Mouse (Mus musculus) CH12.LX (cell line): Measurements from ENCODE around the gene Hs1bp3.

Experiments
- CTCF ChIP-seq, 2 experiments: IDR thresholded peaks in 1 of 2; conservative IDR thresholded peaks in 1 of 2; 2 replicates each; pipeline ENCODE4 v1.5.1; 2011 to 2012; ENCODE audit warnings: low read depth in 2 of 2, low read length in 2 of 2, improper control_type of control experiment in 1 of 2, inconsistent platforms in 1 of 2, mild to moderate bottlenecking in 1 of 2, moderate library complexity in 1 of 2
- EP300 ChIP-seq: IDR thresholded peaks from 2 replicates; pipeline ENCODE4 v1.6.1; 2011; ENCODE audit warnings: low read length, improper control_type of control experiment
- POLR2AphosphoS2 ChIP-seq: IDR thresholded peaks from 2 replicates; pipeline ENCODE4 v1.6.1; 2011; ENCODE audit warnings: low read depth, low read length, improper control_type of control experiment
- SMC3 ChIP-seq: IDR thresholded peaks from 2 replicates; pipeline ENCODE4 v1.6.1; 2011; ENCODE audit warnings: low read depth, low read length, improper control_type of control experiment

DNA sequence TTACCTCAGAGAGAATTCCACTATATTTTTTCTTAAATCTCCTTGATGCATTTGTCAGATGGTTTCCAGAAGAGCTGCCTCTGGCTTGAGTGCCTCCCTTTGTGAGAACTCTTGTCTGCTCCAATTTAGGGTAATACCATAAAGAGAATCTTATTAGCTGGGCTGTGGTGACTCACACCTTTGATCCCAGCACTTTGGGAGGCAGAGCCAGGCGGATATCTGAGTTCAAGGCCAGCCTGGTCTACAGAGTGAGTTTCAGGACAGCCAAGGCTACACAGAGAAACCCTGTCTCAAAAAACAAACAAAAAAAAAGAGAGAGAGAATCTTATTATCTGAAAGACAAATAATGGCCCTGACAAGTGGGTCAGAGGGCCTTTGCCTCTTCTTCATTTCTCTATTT is 63.9 kb downstream of the Hs1bp3 start:
- no peak for TF ChIP-seq SMC3
- TF ChIP-seq EP300: no peak
- no peak for TF ChIP-seq POLR2AphosphoS2
- no peak for TF ChIP-seq CTCF (conservative IDR thresholded peaks at IDR 0.05 in 1 of 2, IDR thresholded peaks at IDR 0.05 in 1 of 2; ENCODE audit: low read depth in 2 of 2, low read length in 2 of 2)
